Mouse (Mus musculus): ENCODE measurements around the gene Agpat2. TPM values are rescaled to one million over a fixed set of nuclear protein-coding genes. Genes with fewer than 3 reads are reported as not detected.

Agpat2 gene
- 3.9 TPM for polyA plus RNA-seq (2014; fragmentation: Illumina TruSeq; extraction: RNeasy Lipid Tissue Mini Kit (QIAGEN cat#74804); ENCODE audit: low replicate concordance)

GRCm38 (mm10) chr2:26603720-26604671 is at the start of gene Agpat2:
Agpat2 (minus strand) TSS chr2:26604417.

GRCm38 (mm10) chr2:26627921-26628739 is 23.9 kb upstream of the Agpat2 start, which contains the start of gene Fam69b:
Fam69b (plus strand) TSS chr2:26628457.

GRCm38 (mm10) chr2:26586294-26587043 is 17.7 kb downstream of the Agpat2 start, which contains the start of gene Gm20532:
Gm20532 (plus strand) TSS chr2:26586639.

GRCm38 (mm10) chr2:26579714-26580113 is 24.5 kb downstream of the Agpat2 start, which contains the start of gene Egfl7:
Egfl7 (plus strand) TSS chr2:26580014.

Other genes with a start within 250 kb of the Agpat2 start
- not detected for gene Card9, start 243.5 kb downstream of the Agpat2 start, polyA plus RNA-seq (2014; fragmentation: Illumina TruSeq; extraction: RNeasy Lipid Tissue Mini Kit (QIAGEN cat#74804); ENCODE audit: low replicate concordance)
- 2.5 TPM for gene Snapc4, start 223.8 kb downstream of the Agpat2 start, polyA plus RNA-seq (2014; fragmentation: Illumina TruSeq; extraction: RNeasy Lipid Tissue Mini Kit (QIAGEN cat#74804); ENCODE audit: low replicate concordance)
- 27.0 TPM for gene Entr1, start 215.1 kb downstream of the Agpat2 start, polyA plus RNA-seq (2014; fragmentation: Illumina TruSeq; extraction: RNeasy Lipid Tissue Mini Kit (QIAGEN cat#74804); ENCODE audit: low replicate concordance)
- gene Pmpca, start 215.1 kb downstream of the Agpat2 start, polyA plus RNA-seq (2014; fragmentation: Illumina TruSeq; extraction: RNeasy Lipid Tissue Mini Kit (QIAGEN cat#74804); ENCODE audit: low replicate concordance), result 81.5 TPM
- 4.4 TPM for gene Inpp5e, start 195.2 kb downstream of the Agpat2 start, polyA plus RNA-seq (2014; fragmentation: Illumina TruSeq; extraction: RNeasy Lipid Tissue Mini Kit (QIAGEN cat#74804); ENCODE audit: low replicate concordance)
- gene Sec16a, start 159.2 kb downstream of the Agpat2 start, polyA plus RNA-seq (2014; fragmentation: Illumina TruSeq; extraction: RNeasy Lipid Tissue Mini Kit (QIAGEN cat#74804); ENCODE audit: low replicate concordance), result 58.1 TPM
- 1.1 TPM for gene Notch1, start 87.8 kb downstream of the Agpat2 start, polyA plus RNA-seq (2014; fragmentation: Illumina TruSeq; extraction: RNeasy Lipid Tissue Mini Kit (QIAGEN cat#74804); ENCODE audit: low replicate concordance)
- gene Egfl7, start 24.4 kb downstream of the Agpat2 start, polyA plus RNA-seq (2014; fragmentation: Illumina TruSeq; extraction: RNeasy Lipid Tissue Mini Kit (QIAGEN cat#74804); ENCODE audit: low replicate concordance), result 1.0 TPM
- gene Gm20532, start 17.8 kb downstream of the Agpat2 start, polyA plus RNA-seq (2014; fragmentation: Illumina TruSeq; extraction: RNeasy Lipid Tissue Mini Kit (QIAGEN cat#74804); ENCODE audit: low replicate concordance), result not detected
- gene Fam69b, start 24.0 kb upstream of the Agpat2 start, polyA plus RNA-seq (2014; fragmentation: Illumina TruSeq; extraction: RNeasy Lipid Tissue Mini Kit (QIAGEN cat#74804); ENCODE audit: low replicate concordance), result not detected
- gene Lcn4, start 66.9 kb upstream of the Agpat2 start, polyA plus RNA-seq (2014; fragmentation: Illumina TruSeq; extraction: RNeasy Lipid Tissue Mini Kit (QIAGEN cat#74804); ENCODE audit: low replicate concordance), result not detected